Mouse (Mus musculus) subcutaneous adipose tissue, adult 2 months (tissue): ENCODE measurements around the gene Adgb. TPM values are rescaled to one million over a fixed set of nuclear protein-coding genes. Genes with fewer than 3 reads are reported as not detected.

Experiments used
- polyA plus RNA-seq: library from polyadenylated mRNA; depleted of rRNA; stranded (reverse); fragments of >200 nt; gene quantifications from 2 replicates; pipeline ENCODE4 v1.2.3, GENCODE M21; 2012; ENCODE audit warnings: low replicate concordance; rRNA removed

The Adgb gene
- polyA plus RNA-seq: 0.33 and 0.79 TPM in 2 replicates

DNA sequence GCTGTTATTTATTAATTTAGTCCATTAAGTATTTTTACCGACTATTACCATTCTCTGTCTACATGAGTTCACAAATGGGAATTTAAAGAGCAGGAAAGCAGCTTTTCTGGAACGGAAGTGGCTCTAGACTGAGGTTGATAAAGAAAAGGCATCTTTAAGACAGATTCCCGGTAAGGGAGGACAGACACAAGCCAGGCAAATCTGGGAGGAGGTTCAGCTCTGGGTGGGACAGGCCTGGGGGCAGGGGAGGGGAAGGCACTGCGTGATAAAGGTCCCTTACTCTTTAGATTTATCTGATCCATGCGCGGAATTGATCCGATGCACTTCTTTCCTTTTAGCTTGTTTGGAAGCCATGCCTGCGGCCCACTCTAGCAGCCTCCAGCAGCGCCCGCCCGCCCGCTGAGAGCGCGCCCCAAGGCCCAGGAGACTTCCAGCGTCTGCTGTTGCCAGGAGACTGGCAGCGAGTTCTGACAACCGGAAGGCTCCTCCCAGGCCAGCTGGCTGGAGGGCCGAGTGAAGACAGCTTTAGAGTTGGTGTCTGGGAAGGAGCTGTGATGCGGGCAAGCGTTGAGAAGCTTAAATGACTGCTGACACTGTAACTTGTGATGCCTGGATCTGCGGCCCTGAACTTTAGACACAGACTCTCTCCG is at the start of gene Adgb:
Gene Adgb, minus strand, starts transcription at position 366 of the 650 bp plus-strand sequence.

Other genes with a start within 250 kb of the Adgb start
- 30.2 and 40.9 TPM in 2 replicates for gene Rab32, start 85.9 kb upstream of the Adgb start, polyA plus RNA-seq
- not detected in 2 replicates for gene Gm10944, start 209.0 kb upstream of the Adgb start, polyA plus RNA-seq